Mouse (Mus musculus): ENCODE data around the gene St6gal1. TPM values are rescaled to one million over a fixed set of nuclear protein-coding genes. Genes with fewer than 3 reads are reported as not detected.
A peak's percentile ranks its signal among the peaks of the same experiment; 100 is the strongest.

The St6gal1 gene
- polyA plus RNA-seq, 1 experiment from 2014 or later: 24.6 TPM

- Histone ChIP-seq H3K9me3 (no peaks in the 10 kb centered on the region), H3K4me1 (replicated peaks) (peaks cover 40% of the 10 kb centered on the region), H3K9ac (peak overlapping the region; percentile 90), H3K4me3 (peak overlapping the region; percentile 70), H3K4me2 (peak overlapping the region; percentile 95), H3K27ac (replicated peaks) (peak overlapping the region; percentile 88), H3K36me3 (no peaks in the 10 kb centered on the region), H3K27me3 (no peaks in the 10 kb centered on the region)
- under 1% methylated on average over 28 of the region's 28 CpGs for WGBS
- ATAC-seq (ENCODE audit: low FRiP score, low read depth): peak; percentile 50
Observed at GRCm38 (mm10) chr16:23225821-23226600, 1.5 kb downstream of the St6gal1 start.

- ATAC-seq (ENCODE audit: low FRiP score, low read depth): 0 out of 2 replicates have a peak, but pooled peaks have one; percentile 6
- peak overlapping the region; percentile 70 for H3K4me3 ChIP-seq
- peak overlapping the region; percentile 90 for H3K9ac ChIP-seq
- no peaks in the 10 kb centered on the region for H3K27me3 ChIP-seq
- H3K36me3 ChIP-seq: no peaks in the 10 kb centered on the region
- H3K4me2 ChIP-seq: peak overlapping the region; percentile 95
- no peaks in the 10 kb centered on the region for H3K9me3 ChIP-seq
- H3K4me1 ChIP-seq (replicated peaks): peaks cover 42% of the 10 kb centered on the region
- WGBS: 8% methylated on average over 14 of the region's 14 CpGs
- peak overlapping the region; percentile 88 for H3K27ac ChIP-seq (replicated peaks)
Observed at GRCm38 (mm10) chr16:23226601-23227351, 2.2 kb downstream of the St6gal1 start.

GRCm38 (mm10) chr16:23227851-23228250, 3.3 kb downstream of the St6gal1 start:
- Histone ChIP-seq H3K9ac (no peak overlapping the region), H3K36me3 (no peaks in the 10 kb centered on the region), H3K9me3 (no peaks in the 10 kb centered on the region), H3K27ac (replicated peaks) (no peak overlapping the region), H3K4me3 (peak overlapping the region; percentile 70), H3K4me2 (peak overlapping the region; percentile 95), H3K4me1 (replicated peaks) (peaks cover 42% of the 10 kb centered on the region), H3K27me3 (no peaks in the 10 kb centered on the region)
- 31% methylated on average over 6 of the region's 6 CpGs for WGBS
- no peak for ATAC-seq (ENCODE audit: low FRiP score, low read depth)

GRCm38 (mm10) chr16:23228486-23228885, 3.9 kb downstream of the St6gal1 start:
- Histone ChIP-seq H3K4me3 (no peak overlapping the region), H3K27ac (replicated peaks) (no peak overlapping the region), H3K36me3 (no peaks in the 10 kb centered on the region), H3K9me3 (no peaks in the 10 kb centered on the region), H3K4me2 (peak overlapping the region; percentile 95), H3K9ac (no peak overlapping the region), H3K4me1 (replicated peaks) (peaks cover 37% of the 10 kb centered on the region), H3K27me3 (no peaks in the 10 kb centered on the region)
- no peak for ATAC-seq (ENCODE audit: low FRiP score, low read depth)
- WGBS: 15% methylated on average over 3 of the region's 3 CpGs

GRCm38 (mm10) chr16:23229945-23230344, 5.4 kb downstream of the St6gal1 start:
- Histone ChIP-seq H3K9ac (no peak overlapping the region), H3K27ac (replicated peaks) (no peak overlapping the region), H3K4me3 (no peak overlapping the region), H3K9me3 (no peaks in the 10 kb centered on the region), H3K4me1 (replicated peaks) (peaks cover 26% of the 10 kb centered on the region), H3K36me3 (no peaks in the 10 kb centered on the region), H3K27me3 (no peaks in the 10 kb centered on the region), H3K4me2 (no peak overlapping the region)
- ATAC-seq (ENCODE audit: low FRiP score, low read depth): no peak
- 78% methylated on average over 3 of the region's 3 CpGs for WGBS

GRCm38 (mm10) chr16:23231168-23231567, 6.6 kb downstream of the St6gal1 start:
- no peak for ATAC-seq (ENCODE audit: low FRiP score, low read depth)
- Histone ChIP-seq H3K36me3 (no peaks in the 10 kb centered on the region), H3K4me2 (no peak overlapping the region), H3K27me3 (no peaks in the 10 kb centered on the region), H3K4me1 (replicated peaks) (peaks cover 26% of the 10 kb centered on the region), H3K9me3 (no peaks in the 10 kb centered on the region), H3K4me3 (no peak overlapping the region), H3K9ac (no peak overlapping the region), H3K27ac (replicated peaks) (no peak overlapping the region)
- WGBS: 65% methylated on average over 4 of the region's 4 CpGs

- Histone ChIP-seq H3K4me1 (replicated peaks) (peaks cover 15% of the 10 kb centered on the region), H3K4me3 (no peak overlapping the region), H3K9ac (no peak overlapping the region), H3K4me2 (no peak overlapping the region), H3K27ac (replicated peaks) (no peak overlapping the region), H3K9me3 (no peaks in the 10 kb centered on the region), H3K27me3 (no peaks in the 10 kb centered on the region), H3K36me3 (no peaks in the 10 kb centered on the region)
- WGBS: 72% methylated on average over 7 of the region's 7 CpGs
- ATAC-seq (ENCODE audit: low FRiP score, low read depth): no peak
Observed at GRCm38 (mm10) chr16:23232691-23233090, 8.2 kb downstream of the St6gal1 start.

- no peak for ATAC-seq (ENCODE audit: low FRiP score, low read depth)
- Histone ChIP-seq H3K4me3 (no peak overlapping the region), H3K27me3 (no peaks in the 10 kb centered on the region), H3K36me3 (no peaks in the 10 kb centered on the region), H3K4me2 (no peak overlapping the region), H3K9ac (no peak overlapping the region), H3K4me1 (replicated peaks) (peaks cover 7% of the 10 kb centered on the region), H3K27ac (replicated peaks) (no peak overlapping the region), H3K9me3 (no peaks in the 10 kb centered on the region)
- WGBS: 87% methylated on average over 10 of the region's 10 CpGs
Observed at GRCm38 (mm10) chr16:23233496-23233895, 9.0 kb downstream of the St6gal1 start.

GRCm38 (mm10) chr16:23234557-23234956, 10.0 kb downstream of the St6gal1 start:
- Histone ChIP-seq H3K27ac (replicated peaks) (no peak overlapping the region), H3K9me3 (no peaks in the 10 kb centered on the region), H3K4me2 (no peak overlapping the region), H3K9ac (no peak overlapping the region), H3K4me1 (replicated peaks) (peaks cover 4% of the 10 kb centered on the region), H3K36me3 (no peaks in the 10 kb centered on the region), H3K4me3 (no peak overlapping the region), H3K27me3 (no peaks in the 10 kb centered on the region)
- no peak for ATAC-seq (ENCODE audit: low FRiP score, low read depth)
- 90% methylated on average over 5 of the region's 5 CpGs for WGBS

GRCm38 (mm10) chr16:23235173-23235694, 10.7 kb downstream of the St6gal1 start:
- WGBS: 76% methylated on average over 7 of the region's 7 CpGs
- Histone ChIP-seq H3K9me3 (no peaks in the 10 kb centered on the region), H3K36me3 (no peaks in the 10 kb centered on the region), H3K27me3 (no peaks in the 10 kb centered on the region), H3K9ac (no peak overlapping the region), H3K27ac (replicated peaks) (no peak overlapping the region), H3K4me1 (replicated peaks) (peaks cover 11% of the 10 kb centered on the region), H3K4me2 (no peak overlapping the region), H3K4me3 (no peak overlapping the region)
- no peak for ATAC-seq (ENCODE audit: low FRiP score, low read depth)

GRCm38 (mm10) chr16:23239583-23239982, 15.0 kb downstream of the St6gal1 start:
- Histone ChIP-seq H3K4me2 (no peak overlapping the region), H3K4me3 (no peak overlapping the region), H3K27ac (replicated peaks) (0 out of 2 replicates have a peak overlapping the region, but pooled peaks have one; percentile 69), H3K4me1 (replicated peaks) (peaks cover 20% of the 10 kb centered on the region), H3K36me3 (no peaks in the 10 kb centered on the region), H3K27me3 (no peaks in the 10 kb centered on the region), H3K9ac (no peak overlapping the region), H3K9me3 (no peaks in the 10 kb centered on the region)
- ATAC-seq (ENCODE audit: low FRiP score, low read depth): no peak
- 76% methylated on average over 6 of the region's 6 CpGs for WGBS
